Mouse (Mus musculus) forebrain, embryonic 10.5 days (tissue): ENCODE results near the gene Cntd1. TPM values are rescaled to one million over a fixed set of nuclear protein-coding genes. Genes with fewer than 3 reads are reported as not detected.
"Not testable (repeated sequence)": the region's sequence is repeated elsewhere in the genome, so short reads cannot be mapped to it uniquely, and the experiment has no call there.

Source experiments
- DNase-seq: peaks from one replicate; pipeline ENCODE4 v3.0.0-alpha.2; 2017; ENCODE audit warnings: low spot score; ENCODE audit errors: extremely low spot score
- H3K27ac ChIP-seq: fragments of 300-500 bp; sonication (generic); 2 replicates; pipeline ENCODE4 v1.5.1; 2016; ENCODE audit warnings: mild to moderate bottlenecking
- H3K27me3 ChIP-seq: fragments of 300-500 bp; sonication (generic); 2 replicates; pipeline ENCODE4 v1.6.1; 2016; ENCODE audit warnings: mild to moderate bottlenecking; ENCODE audit not compliant: poor library complexity, severe bottlenecking
- H3K36me3 ChIP-seq: fragments of 300-500 bp; sonication (generic); replicated peaks from 2 replicates; pipeline ENCODE4 v1.6.1; 2016; ENCODE audit warnings: mild to moderate bottlenecking, moderate library complexity
- H3K4me1 ChIP-seq: fragments of 300-500 bp; sonication (generic); 2 replicates; pipeline ENCODE4 v1.6.1; 2016
- H3K4me3 ChIP-seq: fragments of 300-500 bp; sonication (generic); 2 replicates; pipeline ENCODE4 v1.5.1; 2016; ENCODE audit warnings: mild to moderate bottlenecking, moderate library complexity
- H3K9me3 ChIP-seq: fragments of 300-500 bp; sonication (generic); 2 replicates; pipeline ENCODE4 v1.6.1; 2016; ENCODE audit warnings: mild to moderate bottlenecking, moderate library complexity
- WGBS: fragments of 180-500 bp; shearing (Covaris S2); methylation state at CpG from one replicate; pipeline ENCODE4 v1.1.7; 2016; 5-methylcytosine and 5-hydroxymethylcytosine counted together
- polyA plus RNA-seq: library from polyadenylated mRNA; unstranded; fragments of >200 nt; fragmentation: Nextera tagmentation; extraction: Ambion mirVana; gene quantifications from 2 replicates; pipeline ENCODE4 v1.2.1, GENCODE M21; 2016

Cntd1 gene
- polyA plus RNA-seq, 1 experiment from 2014 or later, result 1.0 TPM

- no peaks in the 10 kb centered on the region for H3K36me3 ChIP-seq
- no peaks in the 10 kb centered on the region for H3K9me3 ChIP-seq
- no peak for DNase-seq
- WGBS, result 90% methylated on average over 3 of the region's 3 CpGs
- peaks cover 3% of the 10 kb centered on the region; the same call in 1 of the 2 replicates for H3K4me1 ChIP-seq
- no peak overlapping the region for H3K4me3 ChIP-seq
- no peak overlapping the region for H3K27ac ChIP-seq
- H3K27me3 ChIP-seq, result no peaks in the 10 kb centered on the region
Observed at GRCm38 (mm10) chr11:101311083-101311482, 32.3 kb downstream of the Cntd1 start.

GRCm38 (mm10) chr11:101312150-101312549 lies 33.3 kb downstream of the Cntd1 start:
- peaks cover 11% of the 10 kb centered on the region for H3K4me1 ChIP-seq
- no peaks in the 10 kb centered on the region for H3K36me3 ChIP-seq
- 78% methylated on average over 3 of the region's 3 CpGs for WGBS
- no peak for DNase-seq
- H3K4me3 ChIP-seq, result no peak overlapping the region
- no peaks in the 10 kb centered on the region for H3K27me3 ChIP-seq
- no peak overlapping the region for H3K27ac ChIP-seq
- H3K9me3 ChIP-seq, result no peaks in the 10 kb centered on the region

- Histone ChIP-seq H3K4me3 (no peak overlapping the region), H3K36me3 (peaks cover 21% of the 10 kb centered on the region), H3K9me3 (no peaks in the 10 kb centered on the region), H3K27ac (no peak overlapping the region), H3K27me3 (no peaks in the 10 kb centered on the region), H3K4me1 (peaks cover 20% of the 10 kb centered on the region)
- DNase-seq, result no peak
- WGBS, result 94% methylated on average over 1 of the region's 1 CpGs
Observed at GRCm38 (mm10) chr11:101314567-101314966, 35.8 kb downstream of the Cntd1 start.

GRCm38 (mm10) chr11:101315082-101315650 lies 36.4 kb downstream of the Cntd1 start:
- H3K36me3 ChIP-seq, result peaks cover 27% of the 10 kb centered on the region
- H3K4me3 ChIP-seq, result peak overlapping the region; percentile 99
- no peak for DNase-seq
- no peaks in the 10 kb centered on the region for H3K27me3 ChIP-seq
- 85% methylated on average over 8 of the region's 8 CpGs for WGBS
- H3K9me3 ChIP-seq, result no peaks in the 10 kb centered on the region
- peak overlapping the region; percentile 94 for H3K27ac ChIP-seq
- peaks cover 20% of the 10 kb centered on the region for H3K4me1 ChIP-seq

GRCm38 (mm10) chr11:101315665-101316500 lies 37.1 kb downstream of the Cntd1 start, which contains the start of gene Psme3:
Gene Psme3, plus strand, starts transcription at chr11:101316213.
- no peaks in the 10 kb centered on the region for H3K27me3 ChIP-seq
- H3K9me3 ChIP-seq, result no peaks in the 10 kb centered on the region
- H3K36me3 ChIP-seq, result peaks cover 34% of the 10 kb centered on the region
- under 1% methylated on average over 62 of the region's 62 CpGs for WGBS
- peaks cover 20% of the 10 kb centered on the region for H3K4me1 ChIP-seq
- peak within 1 kb of the TSS; percentile 94 for H3K27ac ChIP-seq
- DNase-seq, result peak; percentile 95
- peak within 1 kb of the TSS; percentile 99 for H3K4me3 ChIP-seq

GRCm38 (mm10) chr11:101316501-101316917 lies 37.7 kb downstream of the Cntd1 start:
- Histone ChIP-seq H3K4me1 (peaks cover 20% of the 10 kb centered on the region), H3K27me3 (no peaks in the 10 kb centered on the region), H3K4me3 (peak overlapping the region; percentile 99), H3K27ac (peak overlapping the region; percentile 94), H3K36me3 (peaks cover 41% of the 10 kb centered on the region), H3K9me3 (no peaks in the 10 kb centered on the region)
- DNase-seq, result no peak
- WGBS, result under 1% methylated on average over 17 of the region's 17 CpGs

GRCm38 (mm10) chr11:101323609-101324008 lies 44.8 kb downstream of the Cntd1 start:
- H3K4me3 ChIP-seq, result no peak overlapping the region
- peak; percentile 62 for DNase-seq
- peaks cover 87% of the 10 kb centered on the region for H3K36me3 ChIP-seq
- no peak overlapping the region for H3K27ac ChIP-seq
- H3K9me3 ChIP-seq, result no peaks in the 10 kb centered on the region
- no peaks in the 10 kb centered on the region for H3K27me3 ChIP-seq
- WGBS, result 22% methylated on average over 4 of the region's 4 CpGs
- H3K4me1 ChIP-seq, result no peaks in the 10 kb centered on the region

GRCm38 (mm10) chr11:101324763-101325162 lies 46.0 kb downstream of the Cntd1 start, which contains the start of gene Aoc2:
Gene Aoc2, plus strand, starts transcription at chr11:101325063.
- Histone ChIP-seq H3K9me3 (no peaks in the 10 kb centered on the region), H3K4me1 (no peaks in the 10 kb centered on the region), H3K27me3 (no peaks in the 10 kb centered on the region), H3K36me3 (peaks cover 79% of the 10 kb centered on the region), H3K27ac (no peak within 1 kb of the TSS), H3K4me3 (no peak within 1 kb of the TSS)
- 97% methylated on average over 5 of the region's 5 CpGs for whole genome bisulfite sequencing
- DNase-seq, result no peak

- H3K4me3 ChIP-seq, H3K4me1 ChIP-seq, H3K9me3 ChIP-seq, H3K27me3 ChIP-seq, H3K27ac ChIP-seq, DNase-seq: not testable (repeated sequence)
- peaks cover 74% of the 10 kb centered on the region for H3K36me3 ChIP-seq
- 95% methylated on average over 11 of the region's 11 CpGs for WGBS
Observed at GRCm38 (mm10) chr11:101325201-101325600, 46.4 kb downstream of the Cntd1 start.

- Histone ChIP-seq H3K36me3 (peaks cover 65% of the 10 kb centered on the region), H3K4me1 (0 out of 2 replicates have a peak, but pooled peaks cover 3% of the 10 kb centered on the region), H3K9me3 (no peaks in the 10 kb centered on the region), H3K4me3 (no peak overlapping the region), H3K27me3 (no peaks in the 10 kb centered on the region), H3K27ac (no peak overlapping the region)
- 90% methylated on average over 11 of the region's 11 CpGs for WGBS
- no peak for DNase-seq
Observed at GRCm38 (mm10) chr11:101326147-101326546, 47.3 kb downstream of the Cntd1 start.

- H3K4me1 ChIP-seq, result 0 out of 2 replicates have a peak, but pooled peaks cover 3% of the 10 kb centered on the region
- no peak overlapping the region for H3K4me3 ChIP-seq
- no peaks in the 10 kb centered on the region for H3K9me3 ChIP-seq
- WGBS, result 56% methylated on average over 3 of the region's 3 CpGs
- DNase-seq, result no peak
- H3K27me3 ChIP-seq, result no peaks in the 10 kb centered on the region
- peaks cover 53% of the 10 kb centered on the region for H3K36me3 ChIP-seq
- no peak overlapping the region for H3K27ac ChIP-seq
Observed at GRCm38 (mm10) chr11:101327311-101327710, 48.5 kb downstream of the Cntd1 start.

- Histone ChIP-seq H3K4me1 (peaks cover 12% of the 10 kb centered on the region), H3K9me3 (no peaks in the 10 kb centered on the region), H3K27ac (no peak overlapping the region), H3K4me3 (no peak overlapping the region), H3K36me3 (peaks cover 35% of the 10 kb centered on the region), H3K27me3 (no peaks in the 10 kb centered on the region)
- DNase-seq, result no peak
- WGBS, result 85% methylated on average over 6 of the region's 6 CpGs
Observed at GRCm38 (mm10) chr11:101328941-101329635, 50.3 kb downstream of the Cntd1 start.
